Mouse (Mus musculus) hindbrain, embryonic 11.5 days (tissue): ENCODE measurements at regions not wholly inside any gene's neighbourhood (a gene's known extent, or its start where the extent isn't known, plus 50 kb on each side); places are given as distances from the start of the nearest gene placed in this dataset.

ENCODE experiments used
- ATAC-seq: fragments of 200-750 bp; cut with Nextera tagmentation; 2 replicates; pipeline ENCODE4 v1.8.0; 2017; ENCODE audit warnings: mild to moderate bottlenecking, moderate TSS enrichment, moderate library complexity; ENCODE audit not compliant: low FRiP score
- DNase-seq: peaks from one replicate; pipeline ENCODE4 v3.0.0-alpha.2; 2015; ENCODE audit warnings: low spot score
- H3K27ac ChIP-seq: fragments of 300-500 bp; sonication (generic); 2 replicates; pipeline ENCODE4 v1.5.1; 2014; ENCODE audit warnings: mild to moderate bottlenecking, low read depth, low read length
- H3K27me3 ChIP-seq: fragments of 300-500 bp; sonication (generic); 2 replicates; pipeline ENCODE4 v1.6.1; 2014; ENCODE audit warnings: mild to moderate bottlenecking, low read length, moderate library complexity, mixed read lengths; ENCODE audit not compliant: control insufficient read depth, insufficient read depth
- H3K36me3 ChIP-seq: fragments of 300-500 bp; sonication (generic); 2 replicates; pipeline ENCODE4 v1.6.1; 2014; ENCODE audit warnings: mild to moderate bottlenecking, low read length, moderate library complexity, mixed read lengths; ENCODE audit not compliant: control insufficient read depth, insufficient read depth
- H3K4me1 ChIP-seq: fragments of 300-500 bp; sonication (generic); replicated peaks from 2 replicates; pipeline ENCODE4 v1.6.1; 2014; ENCODE audit warnings: low read length, mixed read lengths; ENCODE audit not compliant: control insufficient read depth, insufficient read depth
- H3K4me2 ChIP-seq: fragments of 300-500 bp; sonication (generic); replicated peaks from 2 replicates; pipeline ENCODE4 v1.6.1; 2014; ENCODE audit warnings: mild to moderate bottlenecking, low read depth, low read length
- H3K4me3 ChIP-seq: fragments of 300-500 bp; sonication (generic); 2 replicates; pipeline ENCODE4 v1.5.1; 2014; ENCODE audit warnings: low read depth, low read length
- H3K9ac ChIP-seq: fragments of 300-500 bp; sonication (generic); 2 replicates; pipeline ENCODE4 v1.6.1; 2014; ENCODE audit warnings: low read depth, low read length
- H3K9me3 ChIP-seq: fragments of 300-500 bp; sonication (generic); 2 replicates; pipeline ENCODE4 v1.6.1; 2016; ENCODE audit warnings: low read length; ENCODE audit not compliant: control insufficient read depth
- WGBS: fragments of 180-500 bp; shearing (Covaris S2); extraction: QIAGEN DNeasy Blood & Tissue Kit; methylation state at CpG from one replicate; pipeline ENCODE4 v1.1.7; 2014; 5-methylcytosine and 5-hydroxymethylcytosine counted together

DNA sequence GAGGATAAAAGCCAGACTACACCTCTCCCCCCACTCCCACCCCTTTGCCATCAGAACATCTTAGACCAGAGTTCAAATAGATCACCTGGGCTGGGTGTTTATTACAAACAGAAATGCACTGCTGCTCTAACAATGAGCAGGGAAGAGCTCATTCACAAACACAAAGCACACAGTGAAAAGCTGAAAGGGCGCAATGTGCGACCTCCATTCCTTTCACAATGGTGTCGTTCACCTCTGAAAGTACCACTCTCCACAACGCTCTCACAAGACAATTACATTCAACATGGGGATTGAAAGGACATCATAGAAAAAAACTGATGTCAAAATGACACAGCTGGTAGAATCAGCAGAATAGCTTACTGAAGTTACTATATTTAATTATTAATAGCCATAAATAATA, 426.8 kb downstream of the Fat4 start:
- DNase-seq (no peak), ATAC-seq (no peak)
- no peak overlapping the region for H3K9ac ChIP-seq
- H3K27me3 ChIP-seq: no peaks in the 10 kb centered on the region
- H3K4me1 ChIP-seq: no peaks in the 10 kb centered on the region
- WGBS: 64% methylated on average over 4 of the region's 4 CpGs
- H3K4me3 ChIP-seq: no peak overlapping the region
- no peaks in the 10 kb centered on the region for H3K36me3 ChIP-seq
- H3K27ac ChIP-seq: no peak overlapping the region
- H3K4me2 ChIP-seq: no peak overlapping the region
- H3K9me3 ChIP-seq: no peaks in the 10 kb centered on the region

DNA sequence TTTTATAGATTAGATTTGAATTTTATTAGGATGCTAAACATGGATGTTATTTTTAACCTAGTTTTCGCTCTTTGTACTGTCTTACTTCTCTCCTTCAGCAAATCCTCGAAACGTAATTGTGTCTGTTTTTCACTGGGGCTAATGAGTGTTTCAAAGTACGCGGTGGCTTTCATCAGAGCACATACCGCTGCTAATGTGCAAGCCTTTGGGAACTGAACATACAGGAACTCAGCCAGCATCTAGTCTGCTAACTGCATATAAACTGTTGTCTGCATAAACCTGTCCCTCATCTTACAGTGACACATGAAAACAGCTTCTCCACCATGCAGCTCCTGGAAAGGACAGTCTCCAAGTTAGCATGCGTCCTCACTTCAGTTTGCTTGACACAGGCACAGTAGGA, 434.1 kb downstream of the Fat4 start:
- Histone ChIP-seq H3K4me3 (no peak overlapping the region), H3K9me3 (no peaks in the 10 kb centered on the region), H3K9ac (no peak overlapping the region), H3K36me3 (no peaks in the 10 kb centered on the region), H3K4me2 (no peak overlapping the region), H3K4me1 (no peaks in the 10 kb centered on the region), H3K27me3 (no peaks in the 10 kb centered on the region), H3K27ac (no peak overlapping the region)
- DNase-seq: no peak
- 81% methylated on average over 7 of the region's 7 CpGs for WGBS
- ATAC-seq: no peak

DNA sequence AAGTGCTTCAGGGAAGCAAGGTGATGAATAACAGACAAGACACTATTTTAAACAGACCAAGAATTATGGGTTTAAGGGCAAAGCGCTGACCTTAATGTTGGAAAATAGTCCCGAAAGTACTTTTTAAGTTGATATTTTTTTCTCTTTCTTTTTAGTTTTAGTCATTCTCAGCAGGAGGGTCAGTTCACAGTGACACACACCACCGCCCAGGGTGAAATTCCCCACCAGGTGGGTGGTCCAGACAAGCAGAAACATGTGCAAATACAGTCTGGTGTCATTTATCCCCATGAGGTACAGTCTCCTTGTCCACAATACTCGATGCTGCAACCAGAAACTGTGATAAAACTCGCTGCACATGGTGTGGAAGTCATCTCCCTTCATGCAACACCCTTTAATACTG, 435.5 kb downstream of the Fat4 start:
- Histone ChIP-seq H3K9ac (no peak overlapping the region), H3K27me3 (no peaks in the 10 kb centered on the region), H3K36me3 (no peaks in the 10 kb centered on the region), H3K4me1 (no peaks in the 10 kb centered on the region), H3K4me3 (no peak overlapping the region), H3K9me3 (no peaks in the 10 kb centered on the region), H3K4me2 (no peak overlapping the region), H3K27ac (no peak overlapping the region)
- no peak for ATAC-seq
- peak; percentile 27 for DNase-seq
- WGBS: 61% methylated on average over 5 of the region's 5 CpGs

DNA sequence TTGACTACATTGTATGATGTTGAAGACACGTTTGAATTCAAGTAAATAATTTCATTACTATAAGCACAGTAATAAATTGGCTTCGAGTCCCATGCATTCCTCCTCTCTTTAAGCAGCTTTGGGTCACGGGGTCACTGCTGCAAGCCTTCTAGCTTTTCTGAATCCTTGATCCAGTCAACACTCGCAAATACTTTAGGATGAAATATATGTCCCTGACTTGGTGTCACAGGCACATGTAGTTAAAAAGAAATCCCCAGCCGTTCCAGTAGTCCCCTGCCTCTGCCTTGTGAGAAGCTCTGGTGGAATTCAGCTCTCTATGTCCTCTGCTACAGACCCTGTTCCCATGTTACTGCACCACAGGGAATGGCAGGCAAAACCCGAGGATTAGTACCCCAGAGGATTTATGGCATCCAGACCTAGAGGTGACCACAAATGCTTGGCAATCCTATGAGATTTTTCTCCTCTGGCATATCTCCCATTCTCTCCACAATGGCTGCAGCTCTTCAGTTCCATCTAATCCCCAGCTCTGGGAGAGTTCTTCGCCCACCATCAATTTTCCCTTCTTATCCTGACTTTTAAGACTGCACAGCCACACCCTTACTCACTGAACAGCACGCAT, 449.0 kb downstream of the Fat4 start:
- DNase-seq (no peak), ATAC-seq (no peak)
- no peaks in the 10 kb centered on the region for H3K27me3 ChIP-seq
- no peaks in the 10 kb centered on the region for H3K36me3 ChIP-seq
- no peaks in the 10 kb centered on the region for H3K4me1 ChIP-seq
- no peak overlapping the region for H3K27ac ChIP-seq
- no peak overlapping the region for H3K4me2 ChIP-seq
- WGBS: 66% methylated on average over 8 of the region's 8 CpGs
- H3K4me3 ChIP-seq: no peak overlapping the region
- no peak overlapping the region for H3K9ac ChIP-seq
- peaks cover 3% of the 10 kb centered on the region; the same call in 1 of the 2 replicates for H3K9me3 ChIP-seq

DNA sequence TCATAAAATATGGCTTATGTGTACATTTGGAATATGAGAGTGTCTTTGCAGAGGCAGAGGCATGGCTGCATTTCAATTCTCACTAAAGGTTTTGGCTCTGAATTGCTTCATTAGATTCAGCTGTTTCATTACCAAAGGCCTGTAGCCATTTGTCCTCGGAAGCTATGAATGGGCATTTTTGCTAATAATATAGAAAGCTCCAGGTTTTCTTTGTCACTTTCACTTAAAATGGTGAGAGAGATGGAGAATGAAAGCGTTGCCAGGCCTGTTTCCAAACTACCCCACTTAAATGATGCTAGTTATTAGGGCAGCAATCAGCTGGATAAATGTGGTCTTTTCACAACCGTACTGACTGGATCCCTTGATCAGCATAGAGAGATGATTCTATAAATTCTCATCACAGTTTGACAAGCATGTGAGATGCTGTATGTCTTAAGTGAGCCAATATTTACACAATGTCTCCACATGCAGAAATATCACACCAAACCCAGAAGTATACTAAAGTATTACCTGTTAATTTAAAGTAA, 454.5 kb downstream of the Fat4 start:
- H3K4me2 ChIP-seq: no peak overlapping the region
- no peak overlapping the region for H3K9ac ChIP-seq
- 91% methylated on average over 3 of the region's 3 CpGs for WGBS
- no peak overlapping the region for H3K27ac ChIP-seq
- no peaks in the 10 kb centered on the region for H3K36me3 ChIP-seq
- H3K4me3 ChIP-seq: no peak overlapping the region
- ATAC-seq: no peak
- H3K4me1 ChIP-seq: no peaks in the 10 kb centered on the region
- no peak for DNase-seq
- H3K9me3 ChIP-seq: no peaks in the 10 kb centered on the region
- H3K27me3 ChIP-seq: no peaks in the 10 kb centered on the region

DNA sequence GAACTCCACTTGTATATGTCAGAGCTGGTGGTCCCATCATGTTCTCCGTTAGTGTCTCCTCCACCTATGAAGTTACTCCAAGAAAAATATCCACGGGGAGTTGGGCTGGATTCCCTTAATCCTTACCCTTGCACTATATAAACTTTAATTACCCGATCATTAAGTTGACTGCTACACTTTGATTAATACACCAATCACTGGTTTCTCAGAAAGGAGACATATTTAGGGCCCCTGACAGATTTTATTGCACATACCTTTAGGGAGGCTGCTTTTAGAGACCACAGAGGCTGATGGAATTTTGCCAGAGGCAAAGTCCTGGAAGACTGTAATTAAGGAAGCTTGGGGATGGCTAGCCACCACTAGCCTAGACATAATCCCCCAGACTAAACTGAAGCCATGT, 457.3 kb downstream of the Fat4 start:
- ATAC-seq (no peak), DNase-seq (no peak)
- no peak overlapping the region for H3K9ac ChIP-seq
- no peak overlapping the region for H3K4me3 ChIP-seq
- H3K27ac ChIP-seq: no peak overlapping the region
- H3K27me3 ChIP-seq: no peaks in the 10 kb centered on the region
- no peaks in the 10 kb centered on the region for H3K4me1 ChIP-seq
- no peaks in the 10 kb centered on the region for H3K9me3 ChIP-seq
- WGBS: 88% methylated on average over 3 of the region's 3 CpGs
- H3K4me2 ChIP-seq: no peak overlapping the region
- no peaks in the 10 kb centered on the region for H3K36me3 ChIP-seq

DNA sequence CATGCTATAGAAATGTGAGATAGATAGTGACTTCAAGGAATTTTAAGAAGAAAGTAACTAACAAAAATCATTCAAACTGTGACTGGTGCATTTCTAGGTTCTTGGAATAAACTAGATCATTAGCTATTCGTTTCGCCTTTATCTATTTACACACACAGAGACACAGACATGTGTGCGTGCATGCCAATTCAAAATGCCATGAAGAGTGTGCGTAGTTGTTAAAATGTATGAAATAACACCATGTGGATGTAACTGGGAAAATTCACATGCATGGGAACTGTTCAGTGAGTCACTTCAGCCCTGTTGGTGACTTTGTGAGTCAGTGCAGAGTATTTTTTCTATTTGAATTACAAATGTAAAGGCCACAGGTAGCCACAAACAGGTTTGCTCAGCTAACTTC, 460.8 kb downstream of the Fat4 start:
- no peak overlapping the region for H3K9ac ChIP-seq
- H3K27me3 ChIP-seq: no peaks in the 10 kb centered on the region
- DNase-seq (no peak), ATAC-seq (no peak)
- H3K4me1 ChIP-seq: no peaks in the 10 kb centered on the region
- H3K4me3 ChIP-seq: no peak overlapping the region
- no peaks in the 10 kb centered on the region for H3K36me3 ChIP-seq
- H3K9me3 ChIP-seq: no peaks in the 10 kb centered on the region
- WGBS: 94% methylated on average over 4 of the region's 4 CpGs
- H3K4me2 ChIP-seq: no peak overlapping the region
- no peak overlapping the region for H3K27ac ChIP-seq

DNA sequence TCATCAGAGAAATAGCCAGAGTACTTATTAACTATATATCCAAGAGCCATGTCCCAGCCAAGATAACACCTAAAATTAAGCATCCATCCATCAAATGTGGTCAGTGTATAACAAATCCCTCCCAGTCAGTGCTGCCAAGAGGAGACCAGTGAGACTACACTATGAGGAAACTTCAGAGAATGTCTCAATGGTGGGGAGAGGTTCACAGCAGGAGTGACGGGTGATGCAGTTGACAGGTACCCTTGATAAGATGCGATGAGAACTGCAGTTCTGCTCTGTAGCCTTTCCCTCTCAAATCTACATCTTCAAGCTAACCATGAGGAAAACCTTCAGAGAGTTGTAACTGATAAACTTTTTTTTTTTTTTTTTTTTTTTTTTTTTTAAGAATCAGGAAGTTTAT, 470.3 kb downstream of the Fat4 start:
- Histone ChIP-seq H3K4me2 (no peak overlapping the region), H3K27me3 (no peaks in the 10 kb centered on the region), H3K27ac (no peak overlapping the region), H3K4me3 (no peak overlapping the region), H3K9ac (no peak overlapping the region), H3K9me3 (no peaks in the 10 kb centered on the region), H3K4me1 (no peaks in the 10 kb centered on the region), H3K36me3 (no peaks in the 10 kb centered on the region)
- DNase-seq (no peak), ATAC-seq (no peak)
- 68% methylated on average over 2 of the region's 2 CpGs for WGBS

DNA sequence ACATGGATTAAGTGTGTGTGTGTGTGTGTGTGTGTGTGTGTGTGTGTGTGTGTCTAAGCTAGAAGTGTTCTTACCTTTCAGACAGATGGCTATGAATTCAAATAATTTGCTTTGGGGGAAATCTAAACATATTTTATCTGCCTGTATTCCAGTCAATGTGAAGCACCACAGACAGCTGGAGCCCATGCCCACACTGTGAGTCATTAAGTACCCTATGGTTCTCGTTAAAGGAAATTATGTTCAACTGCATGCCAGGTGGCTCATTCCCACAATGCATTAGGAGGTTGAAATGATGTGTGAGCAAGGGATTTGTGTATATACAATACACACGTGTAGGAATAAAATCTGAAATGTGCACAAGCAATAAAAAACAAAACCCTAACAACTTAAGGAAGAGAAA, 473.5 kb downstream of the Fat4 start:
- Histone ChIP-seq H3K36me3 (no peaks in the 10 kb centered on the region), H3K27ac (no peak overlapping the region), H3K9me3 (no peaks in the 10 kb centered on the region), H3K9ac (no peak overlapping the region), H3K4me2 (no peak overlapping the region), H3K27me3 (no peaks in the 10 kb centered on the region), H3K4me1 (no peaks in the 10 kb centered on the region), H3K4me3 (no peak overlapping the region)
- WGBS: 73% methylated on average over 2 of the region's 2 CpGs
- ATAC-seq (no peak), DNase-seq (no peak)
